Mouse (Mus musculus): ENCODE data around the gene Tial1. TPM values are rescaled to one million over a fixed set of nuclear protein-coding genes. Genes with fewer than 3 reads are reported as not detected.
A peak's percentile ranks its signal among the peaks of the same experiment; 100 is the strongest.

The Tial1 gene
- polyA plus RNA-seq, 1 experiment from 2014 or later = 28.0 TPM

GRCm38 (mm10) chr7:128410708-128411413 is 50.7 kb downstream of the Tial1 start:
- WGBS = 90% methylated on average over 11 of the region's 11 CpGs
- H3K27me3 ChIP-seq (ENCODE audit: low read depth, poor library complexity, severe bottlenecking) = peaks cover 19% of the 10 kb centered on the region
- no peaks in the 10 kb centered on the region for H3K36me3 ChIP-seq
- H3K4me1 ChIP-seq = no peaks in the 10 kb centered on the region; the same call in 1 of the 2 replicates
- DNase-seq (ENCODE audit: low spot score) = no peak
- no peaks in the 10 kb centered on the region for H3K9me3 ChIP-seq (replicated peaks)
- no peak overlapping the region for H3K27ac ChIP-seq (replicated peaks)
- no peak overlapping the region for H3K4me3 ChIP-seq

- no peak for DNase-seq (ENCODE audit: low spot score)
- no peaks in the 10 kb centered on the region; the same call in 1 of the 2 replicates for H3K4me1 ChIP-seq
- H3K4me3 ChIP-seq = no peak overlapping the region
- no peaks in the 10 kb centered on the region for H3K9me3 ChIP-seq (replicated peaks)
- H3K36me3 ChIP-seq = no peaks in the 10 kb centered on the region
- 98% methylated on average over 5 of the region's 5 CpGs for whole genome bisulfite sequencing
- no peaks in the 10 kb centered on the region for H3K27me3 ChIP-seq (ENCODE audit: low read depth, poor library complexity, severe bottlenecking)
- H3K27ac ChIP-seq (replicated peaks) = no peak overlapping the region
Observed at GRCm38 (mm10) chr7:128408265-128408664, 53.3 kb downstream of the Tial1 start.

DNA sequence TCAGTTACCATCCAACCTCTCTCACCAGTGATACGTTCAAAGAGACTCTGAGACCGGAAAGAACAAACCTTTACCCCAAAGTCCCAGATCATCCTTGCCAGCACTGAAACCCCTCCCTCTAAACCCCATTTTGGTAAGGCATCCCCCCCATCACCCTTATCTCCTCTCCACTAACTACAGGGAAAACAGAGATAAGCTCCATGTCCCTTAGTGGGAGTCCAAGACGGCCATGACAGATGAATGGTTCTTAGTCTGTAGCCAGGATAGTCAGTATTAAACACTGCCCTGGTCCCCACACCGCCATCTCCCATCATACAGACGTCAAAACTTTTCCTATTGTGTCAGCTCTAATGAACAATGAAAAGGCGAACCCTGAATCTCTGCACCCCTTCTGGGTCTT is 57.5 kb downstream of the Tial1 start:
- H3K4me3 ChIP-seq = no peak overlapping the region
- no peak overlapping the region for H3K27ac ChIP-seq (replicated peaks)
- 89% methylated on average over 6 of the region's 6 CpGs for WGBS
- no peaks in the 10 kb centered on the region for H3K36me3 ChIP-seq
- H3K27me3 ChIP-seq (ENCODE audit: low read depth, poor library complexity, severe bottlenecking) = no peaks in the 10 kb centered on the region
- no peaks in the 10 kb centered on the region for H3K9me3 ChIP-seq (replicated peaks)
- no peaks in the 10 kb centered on the region for H3K4me1 ChIP-seq
- no peak for DNase-seq (ENCODE audit: low spot score)

DNA sequence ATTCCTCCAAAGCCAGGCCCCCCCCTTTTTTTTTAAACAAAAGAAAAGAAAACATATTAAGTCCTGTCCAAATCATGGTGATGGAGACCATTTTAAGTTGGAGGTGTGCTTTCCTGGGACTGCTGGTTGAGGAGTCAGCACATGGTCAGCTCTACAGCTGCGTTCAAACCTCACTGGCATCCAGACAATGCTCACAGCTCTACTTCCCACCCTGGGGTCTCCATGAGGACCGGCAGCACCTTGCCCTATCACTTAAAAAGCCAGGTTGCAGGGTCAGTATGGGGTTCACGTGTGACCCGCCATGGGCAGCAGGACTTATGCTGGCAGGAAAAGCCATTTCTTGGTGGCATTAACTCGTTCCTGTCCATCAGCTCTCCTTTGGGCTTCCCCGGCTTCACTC is 57.9 kb downstream of the Tial1 start:
- H3K36me3 ChIP-seq = no peaks in the 10 kb centered on the region
- no peak for DNase-seq (ENCODE audit: low spot score)
- no peak overlapping the region for H3K4me3 ChIP-seq
- 91% methylated on average over 6 of the region's 6 CpGs for WGBS
- no peak overlapping the region for H3K27ac ChIP-seq (replicated peaks)
- H3K4me1 ChIP-seq = no peaks in the 10 kb centered on the region
- no peaks in the 10 kb centered on the region for H3K27me3 ChIP-seq (ENCODE audit: low read depth, poor library complexity, severe bottlenecking)
- no peaks in the 10 kb centered on the region for H3K9me3 ChIP-seq (replicated peaks)

GRCm38 (mm10) chr7:128403128-128403527 is 58.4 kb downstream of the Tial1 start:
- Histone ChIP-seq H3K36me3 (no peaks in the 10 kb centered on the region), H3K27me3 (ENCODE audit: low read depth, poor library complexity, severe bottlenecking) (no peaks in the 10 kb centered on the region), H3K27ac (replicated peaks) (no peak overlapping the region), H3K9me3 (replicated peaks) (no peaks in the 10 kb centered on the region), H3K4me3 (no peak overlapping the region), H3K4me1 (no peaks in the 10 kb centered on the region)
- 86% methylated on average over 10 of the region's 10 CpGs for WGBS
- DNase-seq (ENCODE audit: low spot score) = no peak

GRCm38 (mm10) chr7:128402577-128402976 is 58.9 kb downstream of the Tial1 start:
- Histone ChIP-seq H3K27me3 (ENCODE audit: low read depth, poor library complexity, severe bottlenecking) (no peaks in the 10 kb centered on the region), H3K4me3 (no peak overlapping the region), H3K27ac (replicated peaks) (no peak overlapping the region), H3K36me3 (no peaks in the 10 kb centered on the region), H3K4me1 (no peaks in the 10 kb centered on the region), H3K9me3 (replicated peaks) (no peaks in the 10 kb centered on the region)
- 87% methylated on average over 8 of the region's 8 CpGs for WGBS
- DNase-seq (ENCODE audit: low spot score) = no peak

DNA sequence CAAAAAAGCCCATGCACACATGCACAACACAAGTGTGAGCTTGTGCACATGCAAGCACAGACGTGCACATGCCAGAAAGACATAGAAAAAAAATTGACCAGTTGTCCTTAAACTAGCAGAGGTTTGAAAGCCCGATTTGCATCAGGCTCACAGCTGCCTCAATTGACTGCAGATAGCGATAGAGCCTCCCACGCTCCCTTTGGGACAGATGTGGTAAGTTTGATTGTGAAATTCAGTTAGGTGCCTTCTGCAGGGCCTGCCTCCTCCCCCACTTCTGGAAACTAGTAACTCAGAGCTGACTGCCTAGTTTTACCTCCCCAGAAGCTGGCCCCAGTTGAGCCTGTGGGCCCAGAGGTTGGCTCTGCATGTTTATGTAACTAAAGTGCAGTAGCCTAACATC is 62.9 kb downstream of the Tial1 start:
- H3K9me3 ChIP-seq (replicated peaks) = no peaks in the 10 kb centered on the region
- no peaks in the 10 kb centered on the region for H3K36me3 ChIP-seq
- 85% methylated on average over 4 of the region's 4 CpGs for WGBS
- no peaks in the 10 kb centered on the region for H3K27me3 ChIP-seq (ENCODE audit: low read depth, poor library complexity, severe bottlenecking)
- H3K27ac ChIP-seq (replicated peaks) = no peak overlapping the region
- no peaks in the 10 kb centered on the region; the same call in 1 of the 2 replicates for H3K4me1 ChIP-seq
- no peak overlapping the region for H3K4me3 ChIP-seq
- DNase-seq (ENCODE audit: low spot score) = no peak

GRCm38 (mm10) chr7:128397066-128397465 is 64.5 kb downstream of the Tial1 start:
- Histone ChIP-seq H3K27me3 (ENCODE audit: low read depth, poor library complexity, severe bottlenecking) (no peaks in the 10 kb centered on the region), H3K4me1 (peaks cover 3% of the 10 kb centered on the region; the same call in 1 of the 2 replicates), H3K36me3 (no peaks in the 10 kb centered on the region), H3K4me3 (no peak overlapping the region), H3K27ac (replicated peaks) (no peak overlapping the region), H3K9me3 (replicated peaks) (no peaks in the 10 kb centered on the region)
- 68% methylated on average over 2 of the region's 2 CpGs for WGBS
- DNase-seq (ENCODE audit: low spot score) = no peak

- no peaks in the 10 kb centered on the region for H3K36me3 ChIP-seq
- H3K27ac ChIP-seq (replicated peaks) = no peak overlapping the region
- peaks cover 22% of the 10 kb centered on the region for H3K4me1 ChIP-seq
- no peaks in the 10 kb centered on the region for H3K27me3 ChIP-seq (ENCODE audit: low read depth, poor library complexity, severe bottlenecking)
- H3K9me3 ChIP-seq (replicated peaks) = no peaks in the 10 kb centered on the region
- H3K4me3 ChIP-seq = no peak overlapping the region
- DNase-seq (ENCODE audit: low spot score) = no peak
- WGBS = 72% methylated on average over 4 of the region's 4 CpGs
Observed at GRCm38 (mm10) chr7:128393756-128394155, 67.8 kb downstream of the Tial1 start.

DNA sequence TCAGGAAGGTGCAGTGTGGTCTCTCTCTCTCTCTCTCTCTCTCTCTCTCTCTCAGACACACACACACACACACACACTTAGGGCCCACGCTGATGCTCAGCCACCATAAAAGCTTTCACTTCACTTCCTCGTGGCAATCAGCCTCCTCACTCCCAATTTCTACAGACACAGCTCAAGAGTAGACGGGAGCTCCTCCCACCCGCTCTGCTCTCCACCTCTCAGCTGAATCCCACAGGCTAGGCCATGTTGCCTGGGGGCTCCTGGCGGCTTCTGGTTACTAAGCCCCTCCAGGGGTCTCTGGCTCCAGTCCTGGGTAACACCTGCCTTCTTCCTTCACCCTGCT is 68.6 kb downstream of the Tial1 start:
- no peaks in the 10 kb centered on the region for H3K27me3 ChIP-seq (ENCODE audit: low read depth, poor library complexity, severe bottlenecking)
- no peaks in the 10 kb centered on the region for H3K36me3 ChIP-seq
- 38% methylated on average over 5 of the region's 5 CpGs for WGBS
- H3K4me1 ChIP-seq = peaks cover 24% of the 10 kb centered on the region
- no peak overlapping the region for H3K4me3 ChIP-seq
- no peaks in the 10 kb centered on the region for H3K9me3 ChIP-seq (replicated peaks)
- DNase-seq (ENCODE audit: low spot score) = no peak
- no peak overlapping the region for H3K27ac ChIP-seq (replicated peaks)

GRCm38 (mm10) chr7:128392071-128392971 is 69.2 kb downstream of the Tial1 start:
- Histone ChIP-seq H3K27ac (replicated peaks) (no peak overlapping the region; the same call in 1 of the 2 replicates), H3K9me3 (replicated peaks) (no peaks in the 10 kb centered on the region), H3K27me3 (ENCODE audit: low read depth, poor library complexity, severe bottlenecking) (no peaks in the 10 kb centered on the region), H3K4me3 (no peak overlapping the region), H3K4me1 (peaks cover 24% of the 10 kb centered on the region), H3K36me3 (no peaks in the 10 kb centered on the region)
- 88% methylated on average over 18 of the region's 18 CpGs for WGBS
- DNase-seq (ENCODE audit: low spot score) = no peak

GRCm38 (mm10) chr7:128391267-128392057 is 70.1 kb downstream of the Tial1 start:
- Histone ChIP-seq H3K4me1 (peaks cover 24% of the 10 kb centered on the region), H3K4me3 (no peak overlapping the region), H3K27ac (replicated peaks) (0 out of 2 replicates have a peak overlapping the region, but pooled peaks have one; percentile 23), H3K9me3 (replicated peaks) (no peaks in the 10 kb centered on the region), H3K36me3 (no peaks in the 10 kb centered on the region), H3K27me3 (ENCODE audit: low read depth, poor library complexity, severe bottlenecking) (no peaks in the 10 kb centered on the region)
- no peak for DNase-seq (ENCODE audit: low spot score)
- 62% methylated on average over 12 of the region's 12 CpGs for WGBS

All from midbrain, embryonic 10.5 days (tissue).